Mouse (Mus musculus): ENCODE measurements at regions not wholly inside any gene's neighbourhood (a gene's known extent, or its start where the extent isn't known, plus 50 kb on each side); places are given as distances from the start of the nearest gene placed in this dataset.

GRCm38 (mm10) chr7:115000796-115001524, 257.5 kb downstream of the Insc start:
- no peak for TF ChIP-seq CTCF (conservative IDR thresholded peaks at IDR 0.05 in 1 of 2, IDR thresholded peaks at IDR 0.05 in 1 of 2; ENCODE audit: low read depth in 2 of 2, low read length in 2 of 2)
- TF ChIP-seq MAX (IDR thresholded peaks at IDR 0.05; ENCODE audit: low read length): no peak
- TF ChIP-seq USF2 (conservative IDR thresholded peaks at IDR 0.05; ENCODE audit: low read depth, low read length): no peak
- TF ChIP-seq RCOR1 (conservative IDR thresholded peaks at IDR 0.05; ENCODE audit: low read depth, low read length): no peak
- TF ChIP-seq HCFC1 (IDR thresholded peaks at IDR 0.05; ENCODE audit: low read depth, low read length): no peak
- TF ChIP-seq ZNF384 (IDR thresholded peaks at IDR 0.05; ENCODE audit: low read depth, low read length): no peak
- TF ChIP-seq JUN (IDR thresholded peaks at IDR 0.05; ENCODE audit: insufficient read depth, low read depth, low read length): no peak
- TF ChIP-seq CHD1 (IDR thresholded peaks at IDR 0.05; ENCODE audit: low read depth, low read length): no peak
- TF ChIP-seq MAFK (IDR thresholded peaks at IDR 0.05; ENCODE audit: insufficient replicate concordance, low read length): no peak
- no peak for TF ChIP-seq ZMIZ1 (IDR thresholded peaks at IDR 0.05; ENCODE audit: low read depth, low read length)

Measured in CH12.LX (cell line).